Mouse (Mus musculus) brown adipose tissue, adult 24 weeks (tissue): ENCODE results near the gene Nfkbiz. TPM values are rescaled to one million over a fixed set of nuclear protein-coding genes. Genes with fewer than 3 reads are reported as not detected.
"Not testable (repeated sequence)": the region's sequence is repeated elsewhere in the genome, so short reads cannot be mapped to it uniquely, and the experiment has no call there.

Experiments used
- H3K27ac ChIP-seq: fragments of 200-500 bp; replicated peaks from 2 replicates; pipeline ENCODE4 v1.5.1; 2012; ENCODE audit warnings: low read depth, mild to moderate bottlenecking, low read length
- H3K4me1 ChIP-seq: fragments of 200-500 bp; 2 replicates; pipeline ENCODE4 v1.6.1; 2012; ENCODE audit warnings: low read length, mixed read lengths; ENCODE audit not compliant: control insufficient read depth, insufficient read depth, insufficient read length
- H3K4me3 ChIP-seq: fragments of 200-500 bp; 2 replicates; pipeline ENCODE4 v1.5.1; 2012; ENCODE audit warnings: low read depth, mild to moderate bottlenecking, low read length, moderate library complexity; ENCODE audit not compliant: insufficient read depth
- polyA plus RNA-seq: library from polyadenylated mRNA; stranded (reverse); fragments of >200 nt; gene quantifications from 2 replicates; pipeline ENCODE4 v1.2.4, GENCODE M21; 2012; ENCODE audit not compliant: missing spikeins, insufficient read depth, insufficient read length

Nfkbiz gene
- 4.2 and 6.9 TPM in 2 replicates for polyA plus RNA-seq

DNA sequence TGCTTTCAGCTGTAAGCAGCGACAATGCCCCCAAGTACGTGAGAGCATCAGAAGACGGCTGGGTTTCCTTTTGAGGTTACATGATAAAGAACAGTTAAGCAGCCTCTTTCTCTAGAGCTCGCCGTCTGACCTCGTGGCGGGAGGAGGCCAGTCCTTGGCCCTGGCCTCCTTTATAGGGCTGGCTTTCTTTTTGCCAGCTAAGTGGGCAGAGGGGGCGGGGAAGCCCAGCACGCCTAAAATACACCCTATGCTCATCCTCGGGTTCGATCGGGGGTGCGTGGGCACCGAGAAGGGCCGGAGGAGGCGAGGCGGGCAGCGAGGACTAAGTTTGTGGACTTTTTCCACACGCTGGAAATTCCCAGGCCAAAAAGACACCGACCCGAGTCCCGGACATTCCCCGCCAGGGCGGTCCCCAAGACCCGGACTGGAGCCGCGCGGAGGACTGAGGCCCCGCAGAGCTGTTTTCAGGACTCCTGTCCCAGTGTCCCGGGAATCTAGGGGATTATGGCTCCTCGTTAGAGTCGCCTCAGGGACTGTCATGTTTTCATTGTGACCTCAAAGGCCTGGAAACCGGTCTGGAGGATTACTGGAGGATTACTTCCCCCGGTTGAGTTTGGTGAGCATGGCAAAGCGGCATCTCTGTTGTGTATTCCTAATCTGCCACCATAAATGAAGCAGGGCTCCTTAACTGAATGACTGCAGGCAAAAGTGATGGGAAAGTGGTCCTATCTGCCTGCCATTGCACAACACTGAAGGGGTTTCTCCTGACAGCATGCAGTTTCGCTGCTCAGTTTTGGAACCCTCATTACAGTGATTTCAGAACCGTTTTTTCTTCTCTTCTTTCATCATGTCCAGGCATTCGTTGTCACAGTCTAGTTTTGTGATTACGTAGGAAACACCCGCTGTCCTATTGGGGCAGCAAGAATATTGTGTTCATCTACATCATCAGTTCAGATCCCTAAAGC, at the start of gene Nfkbiz:
Gene Nfkbiz, minus strand, starts transcription at position 390 of the 965 bp plus-strand sequence.
- Histone ChIP-seq H3K27ac (peak within 1 kb of the TSS; percentile 97), H3K4me3 (peak within 1 kb of the TSS; percentile 88), H3K4me1 (0 out of 2 replicates have a peak, but pooled peaks cover 2% of the 10 kb centered on the region)

DNA sequence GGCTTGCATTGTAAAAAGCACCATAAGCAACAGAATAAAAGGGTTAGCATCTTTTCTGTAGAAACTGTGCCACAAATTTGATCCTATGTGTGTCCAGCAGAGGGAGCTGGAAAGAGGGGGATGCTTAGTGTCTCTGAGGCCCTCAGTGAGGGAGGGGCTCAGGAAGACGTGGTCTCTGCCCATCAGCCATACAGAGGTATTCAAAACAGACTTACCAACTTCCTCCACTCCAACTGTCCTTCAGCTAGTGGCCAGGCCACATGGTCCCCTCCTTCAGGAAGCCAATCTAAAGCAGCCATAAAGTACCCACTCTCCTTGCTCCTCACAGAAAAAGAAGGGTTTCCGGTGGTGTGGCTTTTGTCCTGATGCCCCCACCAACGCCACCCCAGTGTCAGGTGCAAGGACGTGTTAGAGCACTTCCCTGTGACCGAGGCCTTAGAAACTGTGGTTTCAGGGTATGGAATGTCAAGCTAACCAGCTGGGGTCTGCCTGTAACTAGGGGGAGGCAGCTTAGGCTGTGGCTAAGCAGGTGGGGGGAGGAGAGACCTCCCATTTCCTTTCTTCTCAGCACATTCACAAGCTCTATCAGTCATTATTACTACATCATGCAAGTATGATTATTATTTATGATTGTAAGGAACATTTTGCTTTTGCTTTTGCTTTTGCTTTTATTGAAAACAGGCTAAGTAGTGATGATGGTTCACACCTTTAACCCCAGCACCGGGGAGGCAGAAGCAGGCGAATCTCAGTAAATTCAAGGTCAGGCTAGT, 49.3 kb upstream of the Nfkbiz start:
- no peak overlapping the region for H3K27ac ChIP-seq
- H3K4me1 ChIP-seq, result no peaks in the 10 kb centered on the region
- H3K4me3 ChIP-seq, result no peak overlapping the region

DNA sequence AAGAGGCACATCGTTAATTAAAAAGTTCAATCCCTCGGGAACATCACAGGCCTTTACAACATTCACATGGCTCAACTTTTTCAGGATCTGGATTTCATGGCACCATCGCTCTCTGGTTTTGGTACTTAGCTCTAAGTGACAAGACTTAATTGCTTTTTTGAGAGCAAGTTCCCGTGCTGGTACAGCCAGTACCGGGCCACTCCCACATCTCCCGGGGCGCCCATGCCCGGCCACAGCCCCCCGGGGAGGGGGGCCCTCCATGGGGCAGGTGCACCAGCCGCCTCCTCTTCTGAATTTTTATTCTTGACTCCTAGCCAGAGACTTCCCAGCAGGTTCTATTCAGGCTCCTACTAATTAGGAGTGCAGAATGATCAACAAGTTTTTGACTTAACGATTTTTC, 45.5 kb upstream of the Nfkbiz start:
- H3K4me1 ChIP-seq, result no peaks in the 10 kb centered on the region
- H3K27ac ChIP-seq, result no peak overlapping the region
- H3K4me3 ChIP-seq, result no peak overlapping the region

DNA sequence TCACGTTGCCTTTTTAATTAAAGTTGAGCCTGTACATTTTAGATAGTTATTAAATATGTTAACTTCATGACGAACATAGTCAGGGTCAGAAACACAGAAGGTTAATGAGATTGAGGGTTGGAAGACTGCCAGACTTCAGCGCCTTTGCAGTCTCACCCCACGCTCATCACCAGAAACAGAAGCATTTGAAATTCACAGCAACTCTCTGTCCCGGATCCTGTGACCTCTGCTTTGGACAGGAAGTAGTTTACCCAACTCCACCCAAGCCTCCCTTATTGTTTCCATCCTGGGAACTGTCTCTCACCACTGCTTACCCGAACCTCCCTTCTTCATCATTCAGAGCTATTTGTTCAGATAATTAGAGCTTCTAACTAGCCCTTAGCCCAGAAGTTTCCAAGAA, 37.3 kb upstream of the Nfkbiz start:
- Histone ChIP-seq H3K4me3 (no peak overlapping the region), H3K27ac (no peak overlapping the region), H3K4me1 (no peaks in the 10 kb centered on the region)

DNA sequence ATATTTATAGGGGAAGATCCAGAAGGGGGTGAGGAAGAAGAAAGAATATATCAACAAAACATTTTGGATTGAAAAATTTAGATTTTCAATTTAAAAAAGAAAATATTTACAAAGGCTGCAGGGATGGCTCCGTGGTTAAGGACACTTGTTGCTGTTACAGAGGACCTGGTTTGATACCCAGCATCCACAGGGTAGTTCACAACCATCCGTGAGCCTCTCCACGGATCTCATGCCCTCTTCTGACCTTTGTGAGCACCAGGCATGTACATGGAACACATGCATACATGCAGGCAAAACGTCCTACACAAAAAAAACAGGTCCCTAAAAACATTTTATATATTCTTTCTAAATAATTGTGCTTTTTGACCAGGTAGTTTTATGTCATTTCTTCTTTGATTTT, 25.1 kb upstream of the Nfkbiz start:
- no peak overlapping the region for H3K4me3 ChIP-seq
- H3K4me1 ChIP-seq, result no peaks in the 10 kb centered on the region
- H3K27ac ChIP-seq, result no peak overlapping the region

DNA sequence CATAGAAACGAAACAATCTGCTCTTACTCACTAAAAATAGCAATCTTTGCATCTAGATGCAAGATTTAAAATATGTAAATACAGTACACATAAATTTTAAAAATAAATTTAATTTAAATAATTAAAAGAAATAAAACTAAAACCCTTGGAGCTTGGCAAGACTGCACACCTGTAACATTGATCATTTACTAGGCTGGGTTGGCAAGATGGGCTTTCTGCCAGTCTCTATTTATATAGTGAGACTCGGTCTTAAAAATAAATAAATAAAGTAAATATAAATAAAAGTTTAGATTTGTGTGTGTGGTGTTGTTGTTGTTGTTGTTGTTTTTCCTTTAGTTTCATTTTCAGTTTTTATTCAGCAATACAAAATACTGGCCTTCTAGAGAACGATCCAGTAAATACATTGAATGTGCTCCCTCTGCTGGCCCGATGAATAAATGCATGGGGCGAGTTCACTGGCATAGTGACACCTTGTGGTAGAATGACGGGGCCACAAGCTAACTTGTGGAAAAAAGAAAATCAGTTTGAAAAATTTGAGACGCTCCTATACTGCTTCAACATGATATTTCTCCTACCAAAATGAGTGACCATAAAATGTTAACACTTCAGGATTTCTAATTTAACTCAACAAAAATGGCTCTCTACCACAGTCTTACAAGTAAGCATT, 24.6 kb upstream of the Nfkbiz start:
- Histone ChIP-seq H3K27ac (no peak overlapping the region), H3K4me1 (no peaks in the 10 kb centered on the region), H3K4me3 (no peak overlapping the region)

DNA sequence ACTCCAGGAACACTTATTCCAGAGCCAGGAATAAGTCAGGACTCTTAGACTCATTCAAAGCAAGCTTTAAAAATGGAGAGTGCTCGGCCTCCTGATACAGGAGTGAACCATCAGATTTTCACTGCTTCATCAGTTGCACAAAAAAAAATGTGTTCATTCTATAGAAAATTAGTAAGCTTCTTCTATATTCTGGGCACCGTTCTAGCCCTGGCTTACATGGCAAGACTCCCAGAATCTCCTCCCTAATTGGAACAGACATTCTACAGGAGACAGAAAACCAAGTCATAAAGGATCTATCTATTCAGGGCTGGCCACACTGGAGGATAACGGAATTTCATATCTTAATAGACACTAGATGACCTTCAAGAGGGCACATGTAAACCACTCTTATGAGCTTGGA, 22.4 kb upstream of the Nfkbiz start:
- H3K27ac ChIP-seq, result no peak overlapping the region
- H3K4me3 ChIP-seq, result no peak overlapping the region
- no peaks in the 10 kb centered on the region for H3K4me1 ChIP-seq

DNA sequence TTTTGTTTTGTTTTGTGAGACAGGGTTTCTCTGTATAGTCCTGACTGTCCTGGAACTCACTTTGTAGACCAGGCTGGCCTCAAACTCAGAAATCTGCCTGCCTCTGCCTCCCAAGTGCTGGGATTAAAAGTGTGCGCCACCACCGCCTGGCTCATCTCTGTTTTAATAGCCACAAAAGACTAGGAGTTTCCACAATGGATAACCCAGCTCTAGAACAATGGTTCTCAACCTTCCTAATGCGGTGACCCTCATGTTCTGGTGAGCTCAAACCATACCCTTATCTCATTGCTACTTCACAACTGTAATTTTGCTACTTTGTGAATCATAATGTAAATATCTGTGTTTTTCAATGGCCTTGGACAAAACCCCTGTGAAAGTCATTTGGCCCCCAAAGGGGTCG, 20.7 kb upstream of the Nfkbiz start:
- not testable (repeated sequence) for H3K4me3 ChIP-seq, H3K27ac ChIP-seq, H3K4me1 ChIP-seq

DNA sequence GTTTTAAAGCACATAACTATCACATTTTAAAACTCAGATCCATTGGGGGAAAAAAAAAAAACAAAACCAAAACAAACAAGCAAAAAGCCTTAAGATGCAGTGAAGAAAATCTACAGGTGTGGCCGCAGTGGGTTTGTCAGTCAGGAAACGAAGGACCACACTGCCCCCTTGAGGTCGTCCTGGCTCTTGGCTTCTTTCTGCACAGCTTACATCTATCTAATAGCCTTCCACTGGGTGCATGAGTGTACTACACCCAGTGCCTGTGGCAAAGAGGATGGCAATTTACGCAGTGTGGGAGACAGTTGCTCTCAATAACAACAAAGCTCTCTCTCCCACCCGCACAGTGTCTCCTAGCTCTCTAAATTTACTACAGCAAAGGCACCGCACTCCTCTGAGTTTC, 19.8 kb upstream of the Nfkbiz start:
- no peak overlapping the region for H3K27ac ChIP-seq
- H3K4me1 ChIP-seq, result no peaks in the 10 kb centered on the region
- no peak overlapping the region for H3K4me3 ChIP-seq

DNA sequence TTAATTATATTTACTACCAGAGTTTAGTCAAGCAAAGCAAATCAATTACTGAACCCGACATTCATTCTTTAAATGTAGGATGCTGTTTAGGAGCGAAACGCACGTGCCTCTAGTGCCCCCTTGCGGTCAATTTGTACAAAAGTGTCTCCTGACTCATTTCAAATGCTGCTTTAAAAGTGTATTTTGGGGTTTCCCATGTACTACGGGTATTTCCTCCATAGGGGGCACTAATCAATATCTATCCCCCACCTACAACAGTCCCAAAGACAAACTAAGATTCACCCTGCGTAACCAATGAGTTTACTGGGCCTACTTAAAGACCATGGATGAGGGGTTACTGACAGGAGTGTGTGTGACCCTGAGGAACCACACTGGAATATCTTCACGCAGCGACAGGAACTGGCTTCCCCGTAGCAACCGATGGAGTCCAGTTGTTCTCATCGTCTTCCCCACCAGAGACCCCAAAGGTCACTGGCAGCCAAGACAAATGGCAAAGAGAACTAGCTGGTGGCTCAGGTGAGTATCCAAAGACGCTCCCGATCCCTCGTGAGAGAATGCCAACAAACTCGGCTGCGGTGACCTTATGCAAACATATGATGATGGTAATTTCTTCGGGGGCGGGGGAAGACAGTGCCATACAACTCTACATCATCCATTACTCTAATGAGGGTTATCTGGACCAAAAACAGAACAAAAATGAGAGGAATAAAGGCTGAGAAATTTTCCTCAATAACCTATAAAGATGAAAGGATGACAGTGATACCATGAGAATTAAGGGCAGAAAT, 14.4 kb upstream of the Nfkbiz start:
- no peak overlapping the region for H3K4me3 ChIP-seq
- H3K27ac ChIP-seq, result no peak overlapping the region
- H3K4me1 ChIP-seq, result no peaks in the 10 kb centered on the region

DNA sequence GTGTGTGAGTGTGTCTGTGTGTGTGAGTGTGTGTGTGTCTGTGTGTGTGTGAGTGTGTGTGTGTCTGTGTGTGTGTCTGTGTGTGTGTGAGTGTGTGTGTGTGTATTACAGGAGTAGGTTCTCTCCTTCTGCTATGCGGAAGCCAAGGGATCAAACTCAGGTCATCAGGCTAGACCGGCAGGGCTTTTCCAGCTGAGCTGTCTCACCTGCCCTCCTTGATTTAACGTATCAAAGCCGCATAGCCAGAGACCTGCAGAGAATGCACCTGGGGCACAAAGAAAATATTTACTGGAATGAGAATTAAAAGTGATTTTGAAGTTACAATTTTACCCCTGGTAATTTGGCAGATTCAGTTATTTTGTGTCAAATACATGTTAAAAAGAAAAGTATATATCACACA, 13.8 kb upstream of the Nfkbiz start:
- Histone ChIP-seq H3K4me3 (no peak overlapping the region), H3K4me1 (no peaks in the 10 kb centered on the region), H3K27ac (no peak overlapping the region)

DNA sequence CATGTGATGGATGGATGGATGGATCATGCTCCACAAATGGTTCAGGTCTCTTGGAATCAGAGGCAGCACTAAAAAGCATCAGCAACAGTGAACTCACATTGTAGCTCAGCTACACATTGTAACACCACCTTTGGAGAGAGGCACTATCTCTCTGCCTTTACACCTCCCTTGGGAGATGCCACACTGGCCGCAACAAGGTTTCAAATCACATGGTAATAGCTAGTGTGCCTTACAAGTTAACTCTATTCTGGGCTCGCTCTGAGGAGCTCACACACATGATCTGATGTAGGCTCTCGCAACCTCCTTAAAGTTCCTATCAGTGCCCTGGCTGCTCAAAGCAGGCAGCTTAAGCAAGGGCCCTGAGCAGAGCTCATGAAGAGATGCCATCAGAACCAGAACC, 11.8 kb upstream of the Nfkbiz start:
- Histone ChIP-seq H3K4me3 (no peak overlapping the region), H3K27ac (no peak overlapping the region), H3K4me1 (no peaks in the 10 kb centered on the region)

DNA sequence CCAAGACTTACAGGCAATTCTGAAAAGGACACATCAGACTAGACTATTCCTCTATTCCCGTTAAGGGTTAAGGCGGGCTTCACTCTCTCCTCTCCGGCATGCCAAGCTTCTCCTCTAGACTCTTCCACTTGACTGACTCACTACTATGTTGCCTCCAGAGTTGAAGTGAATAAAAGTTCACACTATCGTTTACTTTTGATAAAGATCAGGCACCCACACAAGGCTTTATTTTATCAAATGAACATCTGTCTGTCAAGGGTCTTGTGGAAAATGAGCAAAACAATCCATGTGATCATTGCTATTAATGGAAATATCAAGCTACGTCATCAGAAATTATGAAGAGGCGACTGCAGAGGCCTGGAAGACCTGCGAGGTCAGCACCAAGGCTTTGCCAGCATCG, 9.0 kb upstream of the Nfkbiz start:
- Histone ChIP-seq H3K4me1 (no peaks in the 10 kb centered on the region), H3K27ac (no peak overlapping the region), H3K4me3 (no peak overlapping the region)

DNA sequence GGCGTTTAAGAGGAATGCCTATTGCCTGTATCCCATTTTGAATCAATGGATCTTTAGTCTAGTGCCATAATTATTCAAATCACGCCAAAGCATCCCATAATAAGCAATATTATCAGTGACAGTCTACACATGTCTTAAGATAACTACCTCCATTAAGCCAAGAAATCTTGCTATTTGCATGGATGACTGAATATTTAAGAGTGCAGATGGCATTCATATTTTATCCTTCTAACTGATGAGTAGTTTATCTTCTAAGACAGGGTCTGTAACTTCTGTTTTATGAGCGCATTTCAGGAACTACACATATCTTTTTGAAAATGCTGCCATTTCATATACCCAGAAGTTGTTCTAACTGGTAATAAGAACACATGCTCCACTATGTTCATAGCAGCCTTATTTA, 6.1 kb upstream of the Nfkbiz start:
- Histone ChIP-seq H3K27ac (no peak overlapping the region), H3K4me3 (no peak overlapping the region), H3K4me1 (no peaks in the 10 kb centered on the region)
